Mouse (Mus musculus): ENCODE results near the gene Adamts12. TPM values are rescaled to one million over a fixed set of nuclear protein-coding genes. Genes with fewer than 3 reads are reported as not detected.

Adamts12 gene
- polyA plus RNA-seq, 1 experiment from 2014 or later = 6.6 TPM

DNA sequence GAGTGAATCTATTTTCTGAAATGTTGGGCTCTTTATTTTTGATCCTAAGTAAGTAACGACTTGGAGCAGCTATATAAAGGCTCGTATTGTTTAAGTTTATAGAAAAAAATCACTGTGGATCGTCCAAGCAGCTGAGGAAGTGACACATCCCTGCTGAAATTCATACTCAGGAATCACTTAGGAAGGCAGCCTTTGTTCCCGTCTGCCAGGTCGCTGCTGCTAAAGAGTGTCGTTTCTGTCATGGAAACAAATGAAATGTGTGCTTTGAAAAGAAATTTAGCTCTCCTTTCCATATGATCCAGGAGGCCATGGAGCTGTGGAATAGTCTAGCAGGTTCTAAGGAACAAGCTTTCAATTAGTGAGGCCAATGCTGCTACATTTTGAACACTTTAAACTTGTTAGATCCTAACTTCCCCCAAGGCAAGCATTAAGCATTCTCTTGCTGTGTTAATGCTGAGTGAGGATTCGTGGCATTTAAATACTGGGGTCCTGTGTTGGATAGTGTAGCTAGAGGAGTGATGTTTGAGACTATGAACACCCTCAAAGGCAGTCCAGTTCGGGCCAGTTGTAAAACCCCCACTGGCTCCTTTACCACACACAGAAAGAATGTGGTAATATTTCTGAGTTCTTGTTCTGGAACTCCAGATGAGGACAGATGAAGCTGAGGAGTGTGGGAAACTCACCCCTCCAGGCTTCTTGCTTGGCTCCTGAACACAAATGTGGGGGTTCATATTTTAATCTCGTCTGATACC, 19.8 kb downstream of the Adamts12 start:
- Histone ChIP-seq H3K27ac (peak overlapping the region; percentile 74), H3K9me3 (no peaks in the 10 kb centered on the region), H3K4me1 (peaks cover 13% of the 10 kb centered on the region), H3K36me3 (no peaks in the 10 kb centered on the region), H3K9ac (no peak overlapping the region), H3K27me3 (no peaks in the 10 kb centered on the region), H3K4me2 (no peak overlapping the region), H3K4me3 (no peak overlapping the region)
- WGBS = 14% methylated on average over 9 of the region's 9 CpGs
- ATAC-seq (ENCODE audit: insufficient number of reproducible peaks, low FRiP score, low TSS enrichment, low read depth) = no peak

DNA sequence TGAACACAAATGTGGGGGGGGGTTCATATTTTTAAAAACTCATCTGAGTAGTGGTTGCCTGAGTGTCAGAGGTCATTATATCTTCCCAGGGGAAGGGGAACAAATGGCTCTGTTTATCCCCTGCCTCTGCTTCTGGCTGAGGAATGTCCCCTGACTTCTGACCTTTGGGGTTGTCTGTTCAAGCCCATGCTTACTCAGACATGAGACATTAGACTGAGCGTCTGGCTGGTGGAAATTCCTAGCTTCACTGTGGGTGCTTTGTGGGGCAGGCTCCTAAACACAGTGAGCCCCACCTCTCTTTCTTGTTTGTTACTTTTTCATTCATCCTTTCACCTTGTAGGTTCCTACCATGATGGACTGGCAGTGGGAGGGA, 20.4 kb downstream of the Adamts12 start:
- Histone ChIP-seq H3K9me3 (no peaks in the 10 kb centered on the region), H3K36me3 (no peaks in the 10 kb centered on the region), H3K4me3 (no peak overlapping the region), H3K27me3 (no peaks in the 10 kb centered on the region), H3K27ac (no peak overlapping the region), H3K4me1 (peaks cover 13% of the 10 kb centered on the region), H3K9ac (no peak overlapping the region), H3K4me2 (no peak overlapping the region)
- no peak for ATAC-seq (ENCODE audit: insufficient number of reproducible peaks, low FRiP score, low TSS enrichment, low read depth)
- WGBS = 28% methylated on average over 1 of the region's 1 CpGs

- H3K4me1 ChIP-seq = peaks cover 10% of the 10 kb centered on the region
- no peaks in the 10 kb centered on the region for H3K9me3 ChIP-seq
- H3K27ac ChIP-seq = no peak overlapping the region
- H3K4me2 ChIP-seq = no peak overlapping the region
- H3K27me3 ChIP-seq = no peaks in the 10 kb centered on the region
- no peaks in the 10 kb centered on the region for H3K36me3 ChIP-seq
- H3K9ac ChIP-seq = no peak overlapping the region
- 92% methylated on average over 3 of the region's 3 CpGs for WGBS
- ATAC-seq (ENCODE audit: insufficient number of reproducible peaks, low FRiP score, low TSS enrichment, low read depth) = no peak
- no peak overlapping the region for H3K4me3 ChIP-seq
Measured at GRCm38 (mm10) chr15:11089494-11089893, 24.9 kb downstream of the Adamts12 start.

GRCm38 (mm10) chr15:11095566-11095965, 31.0 kb downstream of the Adamts12 start:
- Histone ChIP-seq H3K27me3 (no peaks in the 10 kb centered on the region), H3K9me3 (no peaks in the 10 kb centered on the region), H3K36me3 (no peaks in the 10 kb centered on the region), H3K4me1 (peaks cover 14% of the 10 kb centered on the region; the same call in 1 of the 2 replicates), H3K9ac (no peak overlapping the region), H3K27ac (no peak overlapping the region), H3K4me2 (no peak overlapping the region), H3K4me3 (no peak overlapping the region)
- no peak for ATAC-seq (ENCODE audit: insufficient number of reproducible peaks, low FRiP score, low TSS enrichment, low read depth)
- WGBS = 62% methylated on average over 3 of the region's 3 CpGs

DNA sequence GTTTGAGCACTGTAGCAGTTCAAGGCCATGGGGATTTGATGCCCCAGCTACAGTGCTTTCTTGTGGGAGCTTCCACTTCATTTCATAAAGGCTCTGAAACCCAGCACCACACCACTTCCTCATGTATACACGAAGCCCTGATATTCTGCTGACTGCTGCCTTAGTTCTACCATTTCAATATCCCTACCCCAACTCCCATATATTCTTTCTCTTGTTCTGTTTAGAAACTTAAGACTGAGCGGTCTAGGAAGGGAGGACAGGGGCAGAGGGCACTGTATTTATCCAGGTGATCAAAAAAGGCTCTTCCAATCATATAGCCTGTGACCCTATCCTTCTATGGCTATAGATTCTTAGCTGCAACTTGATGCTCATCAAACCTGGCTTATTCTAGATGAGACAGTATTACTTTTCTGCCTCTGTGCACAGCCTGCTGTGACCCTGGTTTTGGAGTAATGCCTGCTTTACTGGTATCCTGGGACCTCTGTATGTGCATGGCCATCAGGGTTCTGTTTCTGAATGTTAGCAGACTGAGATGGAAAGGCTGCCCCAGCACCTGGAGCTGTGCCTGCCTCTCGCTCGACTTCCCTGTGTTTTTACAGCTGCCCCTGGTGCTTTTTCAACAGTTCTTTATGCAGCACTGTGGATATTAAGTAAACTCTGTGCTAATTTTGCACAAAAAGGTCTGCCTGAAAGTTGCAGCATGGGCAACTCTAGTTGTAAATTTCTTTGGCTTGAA, 33.5 kb downstream of the Adamts12 start:
- 42% methylated on average over 4 of the region's 4 CpGs for WGBS
- peak overlapping the region; percentile 78 for H3K27ac ChIP-seq
- no peak overlapping the region for H3K9ac ChIP-seq
- no peak overlapping the region for H3K4me3 ChIP-seq
- peaks cover 14% of the 10 kb centered on the region; the same call in 1 of the 2 replicates for H3K4me1 ChIP-seq
- H3K36me3 ChIP-seq = no peaks in the 10 kb centered on the region
- no peaks in the 10 kb centered on the region for H3K27me3 ChIP-seq
- no peaks in the 10 kb centered on the region for H3K9me3 ChIP-seq
- no peak overlapping the region for H3K4me2 ChIP-seq
- 0 out of 2 replicates have a peak, but pooled peaks have one; percentile 61 for ATAC-seq (ENCODE audit: insufficient number of reproducible peaks, low FRiP score, low TSS enrichment, low read depth)

GRCm38 (mm10) chr15:11098940-11099339, 34.4 kb downstream of the Adamts12 start:
- whole genome bisulfite sequencing = 64% methylated on average over 7 of the region's 7 CpGs
- no peaks in the 10 kb centered on the region for H3K36me3 ChIP-seq
- H3K4me1 ChIP-seq = peaks cover 14% of the 10 kb centered on the region; the same call in 1 of the 2 replicates
- peak overlapping the region; percentile 78 for H3K27ac ChIP-seq
- no peak overlapping the region for H3K4me2 ChIP-seq
- H3K4me3 ChIP-seq = no peak overlapping the region
- ATAC-seq (ENCODE audit: insufficient number of reproducible peaks, low FRiP score, low TSS enrichment, low read depth) = no peak
- no peak overlapping the region for H3K9ac ChIP-seq
- H3K9me3 ChIP-seq = no peaks in the 10 kb centered on the region
- no peaks in the 10 kb centered on the region for H3K27me3 ChIP-seq

GRCm38 (mm10) chr15:11100917-11101316, 36.3 kb downstream of the Adamts12 start:
- H3K9me3 ChIP-seq = no peaks in the 10 kb centered on the region
- no peaks in the 10 kb centered on the region for H3K36me3 ChIP-seq
- no peak for ATAC-seq (ENCODE audit: insufficient number of reproducible peaks, low FRiP score, low TSS enrichment, low read depth)
- no peak overlapping the region for H3K4me2 ChIP-seq
- no peak overlapping the region for H3K4me3 ChIP-seq
- WGBS = 71% methylated on average over 4 of the region's 4 CpGs
- no peak overlapping the region for H3K9ac ChIP-seq
- H3K27me3 ChIP-seq = no peaks in the 10 kb centered on the region
- peaks cover 14% of the 10 kb centered on the region; the same call in 1 of the 2 replicates for H3K4me1 ChIP-seq
- no peak overlapping the region for H3K27ac ChIP-seq

- no peaks in the 10 kb centered on the region for H3K27me3 ChIP-seq
- H3K27ac ChIP-seq = no peak overlapping the region
- WGBS = 58% methylated on average over 2 of the region's 2 CpGs
- H3K9ac ChIP-seq = no peak overlapping the region
- H3K9me3 ChIP-seq = no peaks in the 10 kb centered on the region
- no peaks in the 10 kb centered on the region for H3K4me1 ChIP-seq
- no peak overlapping the region for H3K4me3 ChIP-seq
- no peak overlapping the region for H3K4me2 ChIP-seq
- no peak for ATAC-seq (ENCODE audit: insufficient number of reproducible peaks, low FRiP score, low TSS enrichment, low read depth)
- no peaks in the 10 kb centered on the region for H3K36me3 ChIP-seq
Measured at GRCm38 (mm10) chr15:11105101-11105500, 40.5 kb downstream of the Adamts12 start.

DNA sequence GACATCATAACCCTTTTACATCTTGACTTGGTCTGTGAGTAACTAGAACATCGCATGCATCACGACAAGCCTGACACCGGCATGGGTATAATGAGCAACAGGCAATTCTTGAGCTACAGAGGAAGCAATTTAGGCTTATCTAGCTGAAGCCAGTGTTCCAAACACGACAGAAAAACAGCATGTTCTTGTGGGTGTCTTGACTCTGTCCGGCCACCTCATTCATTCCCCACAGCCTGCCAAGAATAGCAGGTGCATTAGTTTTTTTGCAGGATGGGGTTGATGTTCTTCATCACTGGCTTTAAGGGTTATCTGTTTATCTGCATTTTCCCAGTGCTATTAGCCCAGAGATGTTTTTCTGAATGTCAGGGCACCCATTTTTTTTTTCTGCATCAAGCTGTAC, 42.8 kb downstream of the Adamts12 start:
- Histone ChIP-seq H3K9me3 (no peaks in the 10 kb centered on the region), H3K4me3 (no peak overlapping the region), H3K36me3 (no peaks in the 10 kb centered on the region), H3K4me1 (no peaks in the 10 kb centered on the region), H3K4me2 (no peak overlapping the region), H3K27ac (no peak overlapping the region), H3K27me3 (no peaks in the 10 kb centered on the region), H3K9ac (no peak overlapping the region)
- WGBS = 78% methylated on average over 5 of the region's 5 CpGs
- no peak for ATAC-seq (ENCODE audit: insufficient number of reproducible peaks, low FRiP score, low TSS enrichment, low read depth)

DNA sequence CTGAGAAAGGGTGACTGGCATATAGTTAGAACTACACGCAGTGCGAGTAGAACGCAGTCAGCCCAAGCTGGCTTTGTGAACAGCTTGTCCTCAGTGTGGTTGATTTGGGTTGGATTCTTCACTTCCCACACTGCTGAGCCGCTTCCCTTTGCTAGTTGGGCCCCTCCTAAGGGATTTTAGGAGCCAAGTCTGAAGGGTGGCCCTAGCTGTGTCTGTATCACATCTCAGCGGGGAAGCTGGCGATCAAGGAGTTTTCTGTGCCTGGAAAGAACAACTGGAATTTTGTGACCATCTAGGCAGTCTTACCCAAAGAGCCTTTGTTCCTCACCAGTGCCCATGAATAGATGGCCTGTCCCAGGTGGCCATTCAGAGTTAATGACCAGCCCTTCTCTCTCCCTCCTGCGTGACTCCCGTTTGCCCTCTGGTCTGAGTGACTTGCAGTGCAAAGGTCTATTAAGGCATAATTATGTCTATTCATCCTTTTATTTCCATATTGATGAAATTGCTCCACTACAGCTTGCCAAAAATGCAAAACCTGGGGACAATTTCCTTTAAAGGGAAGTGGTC, 50.1 kb downstream of the Adamts12 start:
- Histone ChIP-seq H3K4me3 (no peak overlapping the region), H3K27me3 (no peaks in the 10 kb centered on the region), H3K4me1 (0 out of 2 replicates have a peak, but pooled peaks cover 6% of the 10 kb centered on the region), H3K36me3 (no peaks in the 10 kb centered on the region), H3K9ac (no peak overlapping the region), H3K27ac (no peak overlapping the region), H3K9me3 (no peaks in the 10 kb centered on the region), H3K4me2 (no peak overlapping the region)
- 74% methylated on average over 8 of the region's 8 CpGs for WGBS
- ATAC-seq (ENCODE audit: insufficient number of reproducible peaks, low FRiP score, low TSS enrichment, low read depth) = no peak

- no peaks in the 10 kb centered on the region for H3K27me3 ChIP-seq
- WGBS = 35% methylated on average over 2 of the region's 2 CpGs
- H3K9me3 ChIP-seq = no peaks in the 10 kb centered on the region
- no peak overlapping the region for H3K27ac ChIP-seq
- H3K4me2 ChIP-seq = no peak overlapping the region
- no peaks in the 10 kb centered on the region for H3K36me3 ChIP-seq
- H3K9ac ChIP-seq = no peak overlapping the region
- no peak overlapping the region for H3K4me3 ChIP-seq
- no peak for ATAC-seq (ENCODE audit: insufficient number of reproducible peaks, low FRiP score, low TSS enrichment, low read depth)
- H3K4me1 ChIP-seq = 0 out of 2 replicates have a peak, but pooled peaks cover 6% of the 10 kb centered on the region
Measured at GRCm38 (mm10) chr15:11116303-11116702, 51.7 kb downstream of the Adamts12 start.

DNA sequence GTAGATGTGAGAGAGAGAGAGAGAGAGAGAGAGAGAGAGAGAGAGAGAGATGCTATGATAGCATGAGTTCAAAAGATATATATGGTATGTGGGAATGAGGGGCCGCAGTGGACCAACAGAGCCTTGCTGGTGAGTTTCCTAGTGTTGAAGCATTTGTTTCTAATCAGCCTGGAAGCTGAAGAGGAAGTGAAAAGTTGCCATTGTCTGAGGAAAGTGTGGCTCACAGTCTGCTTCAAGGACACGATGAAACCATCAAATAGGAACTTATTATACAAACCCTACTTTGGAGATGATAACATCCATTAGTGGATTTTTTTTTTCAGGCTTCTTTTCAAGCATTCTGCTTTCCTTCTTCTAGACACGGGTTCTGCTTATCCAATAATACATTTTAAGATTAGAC, 52.3 kb downstream of the Adamts12 start:
- H3K4me3 ChIP-seq = no peak overlapping the region
- H3K36me3 ChIP-seq = no peaks in the 10 kb centered on the region
- no peak overlapping the region for H3K27ac ChIP-seq
- H3K9me3 ChIP-seq = no peaks in the 10 kb centered on the region
- no peaks in the 10 kb centered on the region for H3K27me3 ChIP-seq
- 0 out of 2 replicates have a peak, but pooled peaks cover 6% of the 10 kb centered on the region for H3K4me1 ChIP-seq
- ATAC-seq (ENCODE audit: insufficient number of reproducible peaks, low FRiP score, low TSS enrichment, low read depth) = no peak
- WGBS = 60% methylated on average over 3 of the region's 3 CpGs
- no peak overlapping the region for H3K4me2 ChIP-seq
- no peak overlapping the region for H3K9ac ChIP-seq

All from limb, embryonic 15.5 days (tissue).